Mouse (Mus musculus): Measurements from ENCODE around the gene Arhgef10l.

DNA sequence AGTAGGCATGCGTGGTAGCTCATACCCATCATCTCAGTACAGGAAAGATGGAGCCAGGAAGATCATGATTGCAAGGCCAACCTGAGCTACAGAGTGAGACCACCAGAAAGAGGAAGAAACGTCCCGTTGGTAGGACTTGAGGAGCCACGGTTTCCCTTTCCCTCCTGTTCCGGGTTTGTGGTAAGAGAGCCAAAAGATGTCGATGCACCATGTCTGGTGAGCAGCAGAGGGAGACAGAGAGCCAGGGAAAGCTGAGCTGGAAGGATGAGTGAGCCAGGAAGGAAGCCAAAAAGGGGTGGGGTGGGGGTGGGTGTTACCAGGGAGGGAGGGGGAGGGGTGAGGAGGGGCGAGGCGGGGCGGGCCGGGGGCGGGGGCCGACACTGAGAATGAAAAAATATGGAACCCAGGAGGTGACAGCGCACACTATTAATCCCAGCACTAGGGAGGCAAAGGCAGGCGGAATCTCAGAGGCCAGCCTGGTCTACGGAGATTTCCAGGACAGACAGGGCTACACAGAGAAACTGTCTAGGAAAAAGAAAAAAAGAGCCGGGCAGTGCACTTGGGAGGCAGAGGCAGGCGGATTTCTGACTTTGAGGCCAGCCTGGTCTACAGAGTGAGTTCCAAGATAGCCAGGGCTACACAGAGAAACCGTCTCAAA lies 14.0 kb upstream of the Arhgef10l start:
- TF ChIP-seq TAL1 (IDR thresholded peaks at IDR 0.05; ENCODE audit: low read length) (no peak), GATA1 (IDR thresholded peaks at IDR 0.05; ENCODE audit: low read length) (no peak)

Data from erythroblast, embryonic 14.5 days (primary cell).